Mouse (Mus musculus): ENCODE measurements around the gene Klhdc3.

- TF ChIP-seq CTCF (IDR thresholded peaks at IDR 0.05; ENCODE audit: borderline replicate concordance, insufficient read depth, low read length) = no peak
- TF ChIP-seq POLR2A (IDR thresholded peaks at IDR 0.05; ENCODE audit: low read depth, low read length) = peak; percentile 44; the same call in 1 of the 2 replicates
Measured at GRCm38 (mm10) chr17:46679843-46680759, 613 bp downstream of the Klhdc3 start.
